In the genomic region with DNA sequence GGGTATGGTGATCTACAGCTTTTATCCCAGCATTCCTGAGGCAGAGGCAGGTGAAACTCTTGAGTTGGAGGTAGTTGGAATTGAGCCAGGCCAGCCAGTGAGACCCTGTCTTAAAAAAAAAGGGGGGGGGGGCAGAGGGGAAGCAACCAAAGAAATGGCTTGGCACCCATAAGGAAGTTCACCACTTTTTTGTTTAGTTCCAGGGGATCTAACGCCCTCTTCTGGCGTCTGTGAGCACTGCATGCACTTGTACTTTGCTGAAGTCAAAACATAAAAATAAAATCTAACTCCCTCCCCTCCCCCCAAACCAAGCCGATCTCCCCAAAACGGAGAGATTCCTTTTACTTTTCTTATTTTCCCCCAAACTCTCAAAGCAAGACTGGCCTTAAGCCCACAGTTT, we compare ENCODE assay signal across 8 mouse cellular contexts. TPM values are rescaled to one million over a fixed set of nuclear protein-coding genes. Genes with fewer than 3 reads are reported as not detected.
A peak's percentile ranks its signal among the peaks of the same experiment; 100 is the strongest.
DNase-seq lines count a peak whose midpoint lies in the region; ATAC-seq and TF ChIP-seq lines count a peak whose summit lies in the region.

No protein-coding gene starts in this region.

- H3K4me3 ChIP-seq in midbrain, embryonic 11.5 days (ENCODE audit: low read depth, low read length): no peak overlapping the region
- no peak overlapping the region for H3K4me3 ChIP-seq in midbrain, embryonic 10.5 days
- H3K4me3 ChIP-seq in small intestine, adult 2 months (ENCODE audit: low read depth, low read length): no peak overlapping the region
- no peak overlapping the region for H3K4me3 ChIP-seq in forebrain, embryonic 15.5 days
- no peak overlapping the region for H3K4me3 ChIP-seq in forebrain, embryonic 10.5 days

- no peaks in the 10 kb centered on the region for H3K9me3 ChIP-seq in midbrain, embryonic 11.5 days (ENCODE audit: control insufficient read depth, low read length)
- no peaks in the 10 kb centered on the region for H3K9me3 ChIP-seq in midbrain, embryonic 10.5 days (replicated peaks)
- H3K9me3 ChIP-seq in forebrain, embryonic 15.5 days: no peaks in the 10 kb centered on the region
- no peaks in the 10 kb centered on the region for H3K9me3 ChIP-seq in forebrain, embryonic 10.5 days

- DNase-seq in frontal cortex, postnatal 36 days (ENCODE audit: low spot score in 2 of 2): peak; percentile 15 to 22
- DNase-seq in midbrain, embryonic 11.5 days (ENCODE audit: low spot score, missing footprints): peak; percentile 85
- no peak for DNase-seq in midbrain, embryonic 10.5 days (ENCODE audit: low spot score)
- peak; percentile 37 for DNase-seq in T-cell, adult 2 months (ENCODE audit: low spot score)
- no peak for DNase-seq in forebrain, embryonic 10.5 days (ENCODE audit: extremely low spot score, low spot score)

- H3K36me3 ChIP-seq in midbrain, embryonic 11.5 days (ENCODE audit: control insufficient read depth, insufficient read depth, low read length): no peaks in the 10 kb centered on the region
- no peaks in the 10 kb centered on the region for H3K36me3 ChIP-seq in midbrain, embryonic 10.5 days
- H3K36me3 ChIP-seq in small intestine, adult 2 months (ENCODE audit: control insufficient read depth, insufficient read depth, low read length): no peaks in the 10 kb centered on the region
- no peaks in the 10 kb centered on the region for H3K36me3 ChIP-seq in forebrain, embryonic 15.5 days
- H3K36me3 ChIP-seq in forebrain, embryonic 10.5 days (replicated peaks): no peaks in the 10 kb centered on the region

- no peak overlapping the region for H3K9ac ChIP-seq in midbrain, embryonic 11.5 days (ENCODE audit: low read length)
- H3K9ac ChIP-seq in forebrain, embryonic 15.5 days (replicated peaks): no peak overlapping the region

- 51% methylated on average over 4 of the region's 4 CpGs for WGBS in midbrain, embryonic 11.5 days
- WGBS in midbrain, embryonic 10.5 days: 61% methylated on average over 4 of the region's 4 CpGs
- WGBS in small intestine, adult 2 months: 32% methylated on average over 4 of the region's 4 CpGs
- 57% methylated on average over 4 of the region's 4 CpGs for WGBS in forebrain, embryonic 15.5 days
- 66% methylated on average over 4 of the region's 4 CpGs for WGBS in forebrain, embryonic 10.5 days

- H3K4me2 ChIP-seq in midbrain, embryonic 11.5 days: no peak overlapping the region
- H3K4me2 ChIP-seq in forebrain, embryonic 15.5 days (replicated peaks): no peak overlapping the region

- no peak for ATAC-seq in frontal cortex, adult (ENCODE audit: low TSS enrichment)
- ATAC-seq in midbrain, embryonic 11.5 days (ENCODE audit: low FRiP score): no peak
- ATAC-seq in forebrain, embryonic 15.5 days (replicated peaks): no peak

- no peak for TF ChIP-seq POLR2A in small intestine, adult 2 months (IDR thresholded peaks at IDR 0.05; ENCODE audit: low read depth, low read length)

- TF ChIP-seq CTCF in small intestine, adult 2 months (IDR thresholded peaks at IDR 0.05; ENCODE audit: extremely low read depth, insufficient read length, insufficient replicate concordance, low read depth, low read length): peak; percentile 40; the same call in 1 of the 2 replicates

- no peak overlapping the region for H3K27ac ChIP-seq in midbrain, embryonic 11.5 days (ENCODE audit: low read depth, low read length)
- no peak overlapping the region for H3K27ac ChIP-seq in midbrain, embryonic 10.5 days (replicated peaks)
- no peak overlapping the region for H3K27ac ChIP-seq in small intestine, adult 2 months (ENCODE audit: insufficient read depth, low read depth, low read length)
- H3K27ac ChIP-seq in forebrain, embryonic 15.5 days (replicated peaks): no peak overlapping the region
- H3K27ac ChIP-seq in forebrain, embryonic 10.5 days: no peak overlapping the region

- H3K4me1 ChIP-seq in midbrain, embryonic 11.5 days (ENCODE audit: control insufficient read depth, insufficient read depth, low read length): peaks cover 12% of the 10 kb centered on the region
- H3K4me1 ChIP-seq in midbrain, embryonic 10.5 days: peaks cover 26% of the 10 kb centered on the region
- peaks cover under 1% of the 10 kb centered on the region; the same call in 1 of the 2 replicates for H3K4me1 ChIP-seq in small intestine, adult 2 months (ENCODE audit: control insufficient read depth, insufficient read depth, insufficient read length, low read length)
- peaks cover 22% of the 10 kb centered on the region for H3K4me1 ChIP-seq in forebrain, embryonic 15.5 days
- peaks cover 24% of the 10 kb centered on the region for H3K4me1 ChIP-seq in forebrain, embryonic 10.5 days

- H3K27me3 ChIP-seq in midbrain, embryonic 11.5 days (ENCODE audit: control insufficient read depth, insufficient read depth, low read length): no peaks in the 10 kb centered on the region
- no peaks in the 10 kb centered on the region for H3K27me3 ChIP-seq in midbrain, embryonic 10.5 days (ENCODE audit: low read depth, poor library complexity, severe bottlenecking)
- peaks cover 6% of the 10 kb centered on the region for H3K27me3 ChIP-seq in small intestine, adult 2 months (ENCODE audit: control insufficient read depth, insufficient read depth, low read length)
- no peaks in the 10 kb centered on the region for H3K27me3 ChIP-seq in forebrain, embryonic 15.5 days
- no peaks in the 10 kb centered on the region for H3K27me3 ChIP-seq in forebrain, embryonic 10.5 days (ENCODE audit: poor library complexity, severe bottlenecking)

RNA-seq across cellular contexts. Expression of a gene that starts 3.3 kb away (rescaled TPM):
- polyA plus RNA-seq in midbrain, embryonic 11.5 days (2014; fragmentation: Nextera tagmentation; extraction: Ambion mirVana): 7.7 and 8.3 TPM in 2 replicates
- polyA plus RNA-seq in midbrain, embryonic 10.5 days (2016; fragmentation: Nextera tagmentation; extraction: Ambion mirVana): 7.5 and 7.7 TPM in 2 replicates
- 1.2 and 1.8 TPM in 2 replicates for polyA plus RNA-seq in small intestine, adult 2 months (2012; rRNA removed)
- 4.2 and 5.1 TPM in 2 replicates for polyA plus RNA-seq in forebrain, embryonic 15.5 days (2015; fragmentation: Nextera tagmentation; extraction: Ambion mirVana)
- polyA plus RNA-seq in forebrain, embryonic 10.5 days (2016; fragmentation: Nextera tagmentation; extraction: Ambion mirVana): 8.8 and 9.2 TPM in 2 replicates

RNA-seq across cellular contexts. Expression of a gene that starts 48.5 kb away (rescaled TPM):
- 14.7 and 15.9 TPM in 2 replicates for polyA plus RNA-seq in midbrain, embryonic 11.5 days (2014; fragmentation: Nextera tagmentation; extraction: Ambion mirVana)
- polyA plus RNA-seq in midbrain, embryonic 10.5 days (2016; fragmentation: Nextera tagmentation; extraction: Ambion mirVana): 13.9 and 16.8 TPM in 2 replicates
- 98.7 and 112 TPM in 2 replicates for polyA plus RNA-seq in small intestine, adult 2 months (2012; rRNA removed)
- 14.6 and 20.4 TPM in 2 replicates for polyA plus RNA-seq in forebrain, embryonic 15.5 days (2015; fragmentation: Nextera tagmentation; extraction: Ambion mirVana)
- polyA plus RNA-seq in forebrain, embryonic 10.5 days (2016; fragmentation: Nextera tagmentation; extraction: Ambion mirVana): 9.4 and 12.7 TPM in 2 replicates

Comparison
In these comparisons a context has a peak if more than half of its experiments do, and no peak if none do; other contexts are left out.
1. DNase-seq: peak in frontal cortex, postnatal 36 days (2 of 2), midbrain, embryonic 11.5 days (single experiment) and T-cell, adult 2 months (single experiment); none in midbrain, embryonic 10.5 days (single experiment) and forebrain, embryonic 10.5 days (single experiment).